Mouse (Mus musculus) adrenal gland, postnatal 4 days (tissue): ENCODE results near the gene Gm5795. TPM values are rescaled to one million over a fixed set of nuclear protein-coding genes. Genes with fewer than 3 reads are reported as not detected.
"Not testable (repeated sequence)": the region's sequence is repeated elsewhere in the genome, so short reads cannot be mapped to it uniquely, and the experiment has no call there.

ENCODE experiments used
- DNase-seq, 2 experiments: peaks; one replicate each; pipeline ENCODE4 v3.0.0; 2021 to 2022; ENCODE audit warnings: low spot score in 2 of 2, mixed read lengths in 2 of 2
- long read RNA-seq, 2 experiments: library from polyadenylated mRNA; stranded (forward); transcript quantifications; one replicate each; pipeline ENCODE4 v2.0.0; 2021
- total RNA-seq, 2 experiments: library from RNA; stranded (reverse); gene quantifications; 2 replicates each; pipeline ENCODE4 v1.2.3; 2021

Gm5795 gene
- total RNA-seq = not detected
- long read RNA-seq, experiment 1 = 0 reads
- long read RNA-seq, experiment 2 = 0 reads

- not testable (repeated sequence) for DNase-seq
Measured at GRCm38 (mm10) chr14:3187955-3188354, at the start of gene Gm5795. Gm5795 (plus strand) TSS chr14:3188255.

- not testable (repeated sequence) for DNase-seq
Measured at GRCm38 (mm10) chr14:3208272-3209152, 20.5 kb downstream of the Gm5795 start, which contains the start of gene D830030K20Rik. D830030K20Rik (plus strand) TSS chr14:3208488.

- not testable (repeated sequence) for DNase-seq
Measured at GRCm38 (mm10) chr14:3209367-3209766, 21.3 kb downstream of the Gm5795 start.

Other genes starting within 250 kb of the Gm5795 start
- not detected for gene Gm2888, start 158.3 kb upstream of the Gm5795 start, total RNA-seq
- gene Gm2897, start 139.0 kb upstream of the Gm5795 start, total RNA-seq = under 1 TPM; 0.59 to 0.99 TPM
- gene Gm10340, start 54.3 kb upstream of the Gm5795 start, total RNA-seq = not detected
- gene D830030K20Rik, start 20.2 kb downstream of the Gm5795 start, total RNA-seq = 1 to 10 TPM; 1.1 to 1.6 TPM
- gene Gm2956, start 144.4 kb downstream of the Gm5795 start, total RNA-seq = not detected
- gene Gm10413, start 206.8 kb downstream of the Gm5795 start, total RNA-seq = not detected
- 1 to 10 TPM in 1 of 2 experiments, under 1 TPM in 1; 0.70 to 1.1 TPM for gene Gm10409, start 224.4 kb downstream of the Gm5795 start, total RNA-seq
- gene Gm3005, start 239.8 kb downstream of the Gm5795 start, total RNA-seq = not detected